Mouse (Mus musculus): ENCODE measurements at regions not wholly inside any gene's neighbourhood (a gene's known extent, or its start where the extent isn't known, plus 50 kb on each side); places are given as distances from the start of the nearest gene placed in this dataset.
A peak's percentile ranks its signal among the peaks of the same experiment; 100 is the strongest.

- no peak for DNase-seq
Measured at GRCm38 (mm10) chr14:106669281-106669680, 563.3 kb downstream of the Trim52 start.

GRCm38 (mm10) chr14:106677970-106678369 lies 572.0 kb downstream of the Trim52 start:
- DNase-seq = no peak

- no peak for DNase-seq
Measured at GRCm38 (mm10) chr14:106681193-106681592, 575.2 kb downstream of the Trim52 start.

- DNase-seq = no peak
Measured at GRCm38 (mm10) chr14:106687361-106687760, 581.4 kb downstream of the Trim52 start.

- DNase-seq = no peak
Measured at GRCm38 (mm10) chr14:106714020-106714419, 608.0 kb downstream of the Trim52 start.

- no peak for DNase-seq
Measured at GRCm38 (mm10) chr14:106733825-106734224, 627.8 kb downstream of the Trim52 start.

GRCm38 (mm10) chr14:106740857-106741256 lies 634.9 kb downstream of the Trim52 start:
- peak; percentile 4 to 17 for DNase-seq

GRCm38 (mm10) chr14:106760150-106760549 lies 654.2 kb downstream of the Trim52 start:
- DNase-seq = no peak

GRCm38 (mm10) chr14:106763089-106763605 lies 657.1 kb downstream of the Trim52 start:
- DNase-seq = peak in 1 of 2 experiments; percentile 19

GRCm38 (mm10) chr14:106765884-106766467 lies 660.0 kb downstream of the Trim52 start:
- DNase-seq = peak; percentile 42 to 43

Data from cerebellum, postnatal 14 days (tissue).